Comparison of ENCODE assay signal across 8 mouse cellular contexts in the genomic region with DNA sequence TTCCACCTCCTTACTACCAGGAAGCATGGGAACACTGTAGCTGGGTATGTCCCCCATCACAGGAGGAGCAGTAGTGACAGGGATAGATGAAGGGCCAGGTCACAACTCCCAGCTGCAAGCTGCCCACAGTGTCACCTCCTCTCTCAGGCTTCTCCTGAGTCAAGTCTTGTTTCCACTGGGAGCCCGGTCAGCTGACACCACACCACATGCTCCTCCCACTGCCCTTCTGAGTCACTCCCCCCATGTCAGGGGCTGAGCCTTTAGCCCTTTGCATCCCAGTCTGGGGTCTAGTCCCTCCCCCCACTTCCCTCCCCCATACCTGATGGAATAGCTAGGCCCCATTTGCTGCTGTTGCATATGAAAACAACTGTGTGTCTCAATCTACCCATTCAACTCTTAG. TPM values are rescaled to one million over a fixed set of nuclear protein-coding genes. Genes with fewer than 3 reads are reported as not detected.
DNase-seq lines count a peak whose midpoint lies in the region; ATAC-seq and TF ChIP-seq lines count a peak whose summit lies in the region.

No protein-coding gene starts in this region.

- H3K4me1 ChIP-seq in lung, adult 2 months (ENCODE audit: control insufficient read depth, insufficient read depth, low read length) = peaks cover 12% of the 10 kb centered on the region
- H3K4me1 ChIP-seq in liver, adult 2 months (ENCODE audit: control insufficient read depth, insufficient read depth, low read length) = peaks cover 49% of the 10 kb centered on the region
- peaks cover 18% of the 10 kb centered on the region for H3K4me1 ChIP-seq in stomach, postnatal 0 days (replicated peaks; ENCODE audit: control insufficient read depth, insufficient read depth)

- H3K36me3 ChIP-seq in liver, adult 2 months (ENCODE audit: control insufficient read depth, insufficient read depth, low read length) = peaks cover 15% of the 10 kb centered on the region
- no peaks in the 10 kb centered on the region; the same call in none of the 2 replicates for H3K36me3 ChIP-seq in stomach, postnatal 0 days (ENCODE audit: control insufficient read depth, insufficient read depth, low read length)

- DNase-seq in embryo, embryonic 11 days = peak; percentile 27
- DNase-seq in embryo, embryonic 9.5 days (ENCODE audit: extremely low spot score) = no peak
- DNase-seq in lung, postnatal 10 days = peak; percentile 32
- no peak for DNase-seq in lung, adult 2 months
- no peak for DNase-seq in liver, adult 2 months (ENCODE audit: extremely low read depth, low read depth, low spot score)
- peak; percentile 58 for DNase-seq in stomach, postnatal 0 days (ENCODE audit: low spot score)
- DNase-seq in right cerebral cortex, adult 18-20 months = no peak

- H3K4me2 ChIP-seq in stomach, postnatal 0 days (replicated peaks; ENCODE audit: low read depth) = no peak overlapping the region

- no peak overlapping the region for H3K4me3 ChIP-seq in lung, adult 2 months (replicated peaks; ENCODE audit: extremely low read depth, low read depth, low read length)
- no peak overlapping the region for H3K4me3 ChIP-seq in liver, adult 2 months (ENCODE audit: insufficient read depth, low read depth, low read length)
- no peak overlapping the region for H3K4me3 ChIP-seq in stomach, postnatal 0 days (ENCODE audit: low read depth, low read length)

- WGBS in lung, adult 2 months = 33% methylated on average over 1 of the region's 1 CpGs
- WGBS in liver, adult 2 months = 16% methylated on average over 1 of the region's 1 CpGs
- 18% methylated on average over 1 of the region's 1 CpGs for WGBS in stomach, postnatal 0 days

- peak overlapping the region; percentile 11; the same call in 1 of the 2 replicates for H3K27ac ChIP-seq in liver, adult 2 months (replicated peaks; ENCODE audit: insufficient read depth, low read depth, low read length)
- peak overlapping the region; percentile 86 for H3K27ac ChIP-seq in stomach, postnatal 0 days (replicated peaks)

- no peak for TF ChIP-seq EP300 in stomach, postnatal 0 days (optimal IDR thresholded peaks at IDR 0.05)

- H3K27me3 ChIP-seq in liver, adult 2 months (ENCODE audit: control insufficient read depth, insufficient read depth, low read length) = no peaks in the 10 kb centered on the region
- H3K27me3 ChIP-seq in stomach, postnatal 0 days (ENCODE audit: control insufficient read depth, insufficient read depth, low read length) = no peaks in the 10 kb centered on the region

- no peak for TF ChIP-seq POLR2A in lung, adult 2 months (IDR thresholded peaks at IDR 0.05; ENCODE audit: borderline replicate concordance, extremely low read depth, low read depth, low read length)
- no peak for TF ChIP-seq POLR2A in liver, adult 2 months (IDR thresholded peaks at IDR 0.05; ENCODE audit: extremely low read depth, insufficient read depth, low read length)

- H3K9ac ChIP-seq in liver, adult 2 months (ENCODE audit: low read depth, low read length) = no peak overlapping the region
- no peak overlapping the region for H3K9ac ChIP-seq in stomach, postnatal 0 days (ENCODE audit: low read length)

- peaks cover 63% of the 10 kb centered on the region for H3K79me2 ChIP-seq in liver, adult 2 months (ENCODE audit: control insufficient read depth, insufficient read depth, low read length)

- ATAC-seq in stomach, postnatal 0 days (ENCODE audit: low FRiP score, low TSS enrichment) = peak; percentile 14; the same call in 1 of the 2 replicates
- no peak for ATAC-seq in monocyte, adult 5-6 weeks (replicated peaks; ENCODE audit: insufficient number of reproducible peaks, low FRiP score, low TSS enrichment, poor library complexity, severe bottlenecking)

- TF ChIP-seq CTCF in lung, adult 2 months (IDR thresholded peaks at IDR 0.05; ENCODE audit: insufficient read depth, low read length) = no peak
- no peak for TF ChIP-seq CTCF in liver, adult 2 months (IDR thresholded peaks at IDR 0.05; ENCODE audit: low read depth, low read length)
- TF ChIP-seq CTCF in stomach, postnatal 0 days (IDR thresholded peaks at IDR 0.05; ENCODE audit: low read depth) = no peak

- H3K9me3 ChIP-seq in stomach, postnatal 0 days (ENCODE audit: control insufficient read depth, low read length) = no peaks in the 10 kb centered on the region

RNA-seq across cellular contexts. Expression of gene Hs6st1, which starts 21.3 kb away (rescaled TPM):
- 33.8 and 35.0 TPM in 2 replicates for polyA plus RNA-seq in lung, adult 2 months (2012; rRNA removed)
- 40.2 and 43.7 TPM in 2 replicates for total RNA-seq in liver, adult 2 months (2014; rRNA removed)
- 110 and 121 TPM in 2 replicates for polyA plus RNA-seq in liver, adult 2 months (2012; rRNA removed)
- 5.7 and 6.8 TPM in 2 replicates for polyA plus RNA-seq in stomach, postnatal 0 days (2015; fragmentation: Nextera tagmentation; extraction: Ambion mirVana)
- total RNA-seq in monocyte, adult 5-6 weeks (2017) = 16.2 to 26.3 TPM (median 21.9 TPM) in 3 replicates

Comparison
In these comparisons a context has a peak if more than half of its experiments do, and no peak if none do; other contexts are left out.
1. DNase-seq: peak in embryo, embryonic 11 days (single experiment), lung, postnatal 10 days (single experiment) and stomach, postnatal 0 days (single experiment); none in embryo, embryonic 9.5 days (single experiment), lung, adult 2 months (single experiment), liver, adult 2 months (single experiment) and right cerebral cortex, adult 18-20 months (single experiment).